Mouse (Mus musculus) forebrain, embryonic 15.5 days (tissue): ENCODE measurements around the gene Olfr1124. TPM values are rescaled to one million over a fixed set of nuclear protein-coding genes. Genes with fewer than 3 reads are reported as not detected.

Experiments
- polyA plus RNA-seq: library from polyadenylated mRNA; unstranded; fragments of >200 nt; fragmentation: Nextera tagmentation; extraction: Ambion mirVana; gene quantifications from 2 replicates; pipeline ENCODE4 v1.2.1, GENCODE M21; 2015

Olfr1124 gene
- polyA plus RNA-seq, 1 experiment from 2014 or later, result not detected

Other genes with a start within 250 kb of the Olfr1124 start
- not detected in 2 replicates for gene Olfr1112, start 242.5 kb upstream of the Olfr1124 start, polyA plus RNA-seq
- not detected in 2 replicates for gene Olfr1113, start 221.3 kb upstream of the Olfr1124 start, polyA plus RNA-seq
- not detected in 2 replicates for gene Olfr1115, start 182.3 kb upstream of the Olfr1124 start, polyA plus RNA-seq
- gene Olfr1116, start 162.7 kb upstream of the Olfr1124 start, polyA plus RNA-seq, result not detected in 2 replicates
- not detected in 2 replicates for gene Olfr1118, start 122.7 kb upstream of the Olfr1124 start, polyA plus RNA-seq
- not detected in 2 replicates for gene Olfr1120, start 75.5 kb upstream of the Olfr1124 start, polyA plus RNA-seq
- not detected in 2 replicates for gene Olfr1121, start 60.4 kb upstream of the Olfr1124 start, polyA plus RNA-seq
- gene Olfr1122, start 44.4 kb upstream of the Olfr1124 start, polyA plus RNA-seq, result not detected in 2 replicates
- gene Olfr1123, start 13.6 kb upstream of the Olfr1124 start, polyA plus RNA-seq, result not detected in 2 replicates
- not detected in 2 replicates for gene Olfr1126, start 23.7 kb downstream of the Olfr1124 start, polyA plus RNA-seq
- not detected in 2 replicates for gene Pramel7, start 66.8 kb downstream of the Olfr1124 start, polyA plus RNA-seq
- gene Pramel6, start 76.3 kb downstream of the Olfr1124 start, polyA plus RNA-seq, result not detected in 2 replicates
- gene Olfr153, start 101.5 kb downstream of the Olfr1124 start, polyA plus RNA-seq, result not detected in 2 replicates
- gene Olfr1128, start 115.3 kb downstream of the Olfr1124 start, polyA plus RNA-seq, result not detected in 2 replicates
- not detected in 2 replicates for gene Olfr1129, start 143.6 kb downstream of the Olfr1124 start, polyA plus RNA-seq
- not detected in 2 replicates for gene Olfr1130, start 175.9 kb downstream of the Olfr1124 start, polyA plus RNA-seq
- not detected in 2 replicates for gene Olfr1131, start 196.8 kb downstream of the Olfr1124 start, polyA plus RNA-seq
- not detected in 2 replicates for gene Olfr1132, start 207.3 kb downstream of the Olfr1124 start, polyA plus RNA-seq
- not detected in 2 replicates for gene Olfr1133, start 217.1 kb downstream of the Olfr1124 start, polyA plus RNA-seq
- gene Olfr1134, start 228.2 kb downstream of the Olfr1124 start, polyA plus RNA-seq, result not detected in 2 replicates
- not detected in 2 replicates for gene Olfr1135, start 243.4 kb downstream of the Olfr1124 start, polyA plus RNA-seq